Mouse (Mus musculus): ENCODE data around the gene Tnp2. TPM values are rescaled to one million over a fixed set of nuclear protein-coding genes. Genes with fewer than 3 reads are reported as not detected.
"Not testable (repeated sequence)": the region's sequence is repeated elsewhere in the genome, so short reads cannot be mapped to it uniquely, and the experiment has no call there.

Tnp2 gene
- not detected for total RNA-seq (2021)
- long read RNA-seq, experiment 1: 0 reads
- long read RNA-seq, experiment 2: 0 reads

- DNase-seq: no peak
Measured at GRCm38 (mm10) chr16:10788271-10788670, at the start of gene Tnp2. Gene Tnp2 (minus strand): TSS chr16:10788660.

- DNase-seq: no peak
Measured at GRCm38 (mm10) chr16:10837903-10838302, 49.4 kb upstream of the Tnp2 start.

- no peak for DNase-seq
Measured at GRCm38 (mm10) chr16:10837250-10837649, 48.8 kb upstream of the Tnp2 start.

- DNase-seq: no peak
Measured at GRCm38 (mm10) chr16:10836388-10836787, 47.9 kb upstream of the Tnp2 start.

GRCm38 (mm10) chr16:10834911-10835587, 46.6 kb upstream of the Tnp2 start, which contains the start of gene Rmi2:
Gene Rmi2 (plus strand): TSS chr16:10835059.
- peak; percentile 91 for DNase-seq

GRCm38 (mm10) chr16:10834542-10834910, 46.1 kb upstream of the Tnp2 start:
- no peak for DNase-seq

GRCm38 (mm10) chr16:10828461-10828805, 40.0 kb upstream of the Tnp2 start:
- DNase-seq: no peak

GRCm38 (mm10) chr16:10827766-10828460, 39.5 kb upstream of the Tnp2 start:
- no peak for DNase-seq

GRCm38 (mm10) chr16:10827269-10827668, 38.8 kb upstream of the Tnp2 start:
- DNase-seq: no peak

GRCm38 (mm10) chr16:10825840-10826239, 37.4 kb upstream of the Tnp2 start:
- DNase-seq: no peak

- DNase-seq: no peak
Measured at GRCm38 (mm10) chr16:10824536-10824935, 36.1 kb upstream of the Tnp2 start.

GRCm38 (mm10) chr16:10821387-10821786, 32.9 kb upstream of the Tnp2 start:
- DNase-seq: no peak

- DNase-seq: no peak
Measured at GRCm38 (mm10) chr16:10819966-10820365, 31.5 kb upstream of the Tnp2 start.

GRCm38 (mm10) chr16:10818579-10819135, 30.2 kb upstream of the Tnp2 start:
- DNase-seq: no peak

- DNase-seq: peak; percentile 56
Measured at GRCm38 (mm10) chr16:10814864-10815263, 26.4 kb upstream of the Tnp2 start.

GRCm38 (mm10) chr16:10813726-10814125, 25.3 kb upstream of the Tnp2 start:
- no peak for DNase-seq

GRCm38 (mm10) chr16:10812865-10813371, 24.5 kb upstream of the Tnp2 start, which contains the start of gene Gm11172:
Gene Gm11172 (plus strand): TSS chr16:10812915.
- no peak for DNase-seq

GRCm38 (mm10) chr16:10810376-10810775, 21.9 kb upstream of the Tnp2 start:
- no peak for DNase-seq

- DNase-seq: no peak
Measured at GRCm38 (mm10) chr16:10805789-10806527, 17.5 kb upstream of the Tnp2 start, which contains the start of gene Prm1. Gene Prm1 (minus strand): TSS chr16:10805839.

GRCm38 (mm10) chr16:10802420-10802819, 14.0 kb upstream of the Tnp2 start:
- not testable (repeated sequence) for DNase-seq

- DNase-seq: no peak
Measured at GRCm38 (mm10) chr16:10796034-10796433, 7.6 kb upstream of the Tnp2 start, which contains the start of gene Prm2. Gene Prm2 (minus strand): TSS chr16:10796134.

GRCm38 (mm10) chr16:10790702-10791101, 2.2 kb upstream of the Tnp2 start, which contains the start of gene Prm3:
Gene Prm3 (minus strand): TSS chr16:10790914.
- DNase-seq: no peak

Measured in adrenal gland, postnatal 10 days (tissue).